Mouse (Mus musculus) heart, embryonic 10.5 days (tissue): ENCODE data around the gene Efcab7. TPM values are rescaled to one million over a fixed set of nuclear protein-coding genes. Genes with fewer than 3 reads are reported as not detected.
A peak's percentile ranks its signal among the peaks of the same experiment; 100 is the strongest.

Experiments used
- DNase-seq: peaks from one replicate; pipeline ENCODE4 v3.0.0-alpha.2; 2017; ENCODE audit warnings: low spot score
- H3K27ac ChIP-seq: fragments of 300-500 bp; sonication (generic); 2 replicates; pipeline ENCODE4 v1.5.1; 2016; ENCODE audit warnings: mild to moderate bottlenecking
- H3K27me3 ChIP-seq: fragments of 300-500 bp; sonication (generic); 2 replicates; pipeline ENCODE4 v1.6.1; 2016; ENCODE audit warnings: mild to moderate bottlenecking; ENCODE audit not compliant: poor library complexity, insufficient read depth, severe bottlenecking
- H3K36me3 ChIP-seq: fragments of 300-500 bp; sonication (generic); 2 replicates; pipeline ENCODE4 v1.6.1; 2016; ENCODE audit warnings: mild to moderate bottlenecking, moderate library complexity
- H3K4me1 ChIP-seq: fragments of 300-500 bp; sonication (generic); 2 replicates; pipeline ENCODE4 v1.6.1; 2016; ENCODE audit warnings: mild to moderate bottlenecking
- H3K4me3 ChIP-seq: fragments of 300-500 bp; sonication (generic); 2 replicates; pipeline ENCODE4 v1.5.1; 2016; ENCODE audit warnings: mild to moderate bottlenecking, moderate library complexity
- H3K9me3 ChIP-seq: fragments of 300-500 bp; sonication (generic); 2 replicates; pipeline ENCODE4 v1.6.1; 2016; ENCODE audit warnings: mild to moderate bottlenecking, moderate library complexity
- WGBS: fragments of 180-500 bp; shearing (Covaris S2); methylation state at CpG from one replicate; pipeline ENCODE4 v1.1.7; 2016; 5-methylcytosine and 5-hydroxymethylcytosine counted together
- polyA plus RNA-seq: library from polyadenylated mRNA; unstranded; fragments of >200 nt; fragmentation: Nextera tagmentation; extraction: Ambion mirVana; gene quantifications from 2 replicates; pipeline ENCODE4 v1.2.1, GENCODE M21; 2016

The Efcab7 gene
- polyA plus RNA-seq = 10.2 and 17.8 TPM in 2 replicates

DNA sequence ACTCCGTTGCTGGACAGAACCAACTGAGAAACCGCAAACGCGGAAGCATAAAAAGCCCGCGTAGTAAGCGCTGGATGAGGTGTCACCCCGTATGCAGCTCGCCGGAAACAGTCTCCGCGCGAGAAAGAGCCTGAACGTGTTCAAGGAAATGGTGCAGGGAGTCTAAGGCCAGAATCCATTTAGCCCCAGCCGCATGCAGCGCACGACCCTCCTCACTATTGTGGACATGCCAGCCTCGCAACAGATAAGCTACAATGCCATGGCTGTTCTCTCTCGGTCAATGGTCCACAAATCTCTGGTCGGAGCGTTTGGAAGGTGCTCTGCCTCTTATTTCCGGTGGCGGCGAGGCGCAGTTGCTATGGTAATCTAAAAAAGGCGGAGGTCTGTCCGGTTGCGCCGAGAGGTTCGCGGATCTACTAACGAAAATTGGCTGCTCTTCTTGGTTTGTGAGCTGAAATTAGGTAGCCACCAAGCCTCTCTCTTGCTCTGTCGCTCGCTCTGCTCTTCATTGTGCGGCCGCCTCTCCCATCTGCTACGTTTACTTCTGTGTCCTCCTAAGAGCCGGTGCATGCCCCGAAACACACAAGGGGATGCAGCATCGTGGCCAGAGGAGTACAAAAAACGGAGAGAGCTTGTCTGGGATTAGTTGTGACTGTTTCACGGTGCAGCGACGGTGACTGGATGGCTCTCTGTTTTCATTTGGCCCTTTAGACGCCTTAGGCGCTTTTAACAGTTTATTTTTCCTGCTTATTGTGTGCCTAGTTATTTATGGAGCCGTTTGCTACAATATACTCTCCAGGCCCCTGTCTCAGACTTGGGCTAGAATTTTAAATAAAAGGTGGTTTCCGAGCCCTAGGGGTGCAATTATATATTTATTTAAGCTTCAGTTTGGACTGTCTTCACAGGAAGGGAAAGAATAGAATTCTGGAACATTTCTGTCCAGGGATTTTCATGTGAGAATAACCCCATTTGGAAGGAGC lies at the start of gene Efcab7:
Efcab7 (plus strand) TSS at position 105 of the 980 bp plus-strand sequence.
- Histone ChIP-seq H3K36me3 (0 out of 2 replicates have a peak, but pooled peaks cover 2% of the 10 kb centered on the region), H3K4me1 (peaks cover 7% of the 10 kb centered on the region), H3K27me3 (no peaks in the 10 kb centered on the region), H3K27ac (peak within 1 kb of the TSS; percentile 94), H3K4me3 (peak within 1 kb of the TSS; percentile 73), H3K9me3 (no peaks in the 10 kb centered on the region)
- DNase-seq = peak; percentile 91
- under 1% methylated on average over 48 of the region's 48 CpGs for WGBS

DNA sequence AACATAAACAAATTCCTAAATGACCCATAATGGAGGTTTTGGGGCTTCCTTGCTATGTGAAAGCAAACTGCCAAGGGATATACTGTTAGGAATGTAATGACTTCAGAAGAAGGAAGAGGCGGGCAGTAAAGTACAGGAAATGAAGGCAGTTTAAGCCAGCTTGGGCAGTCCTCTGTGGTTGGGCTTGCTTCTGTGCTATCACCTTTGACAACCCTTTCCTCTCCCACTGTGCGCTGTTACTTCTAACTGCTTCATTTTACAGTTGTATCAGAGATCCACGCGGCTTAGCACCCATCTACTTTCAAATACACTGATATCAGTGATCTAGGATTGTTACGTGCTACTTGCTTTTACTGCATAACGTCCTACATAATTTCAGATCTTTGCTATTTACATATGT lies 36.6 kb upstream of the Efcab7 start:
- H3K4me3 ChIP-seq = no peak overlapping the region
- no peaks in the 10 kb centered on the region for H3K27me3 ChIP-seq
- no peak for DNase-seq
- 84% methylated on average over 6 of the region's 6 CpGs for WGBS
- no peaks in the 10 kb centered on the region for H3K9me3 ChIP-seq
- no peak overlapping the region for H3K27ac ChIP-seq
- H3K4me1 ChIP-seq = no peaks in the 10 kb centered on the region
- peaks cover 18% of the 10 kb centered on the region; the same call in 1 of the 2 replicates for H3K36me3 ChIP-seq

DNA sequence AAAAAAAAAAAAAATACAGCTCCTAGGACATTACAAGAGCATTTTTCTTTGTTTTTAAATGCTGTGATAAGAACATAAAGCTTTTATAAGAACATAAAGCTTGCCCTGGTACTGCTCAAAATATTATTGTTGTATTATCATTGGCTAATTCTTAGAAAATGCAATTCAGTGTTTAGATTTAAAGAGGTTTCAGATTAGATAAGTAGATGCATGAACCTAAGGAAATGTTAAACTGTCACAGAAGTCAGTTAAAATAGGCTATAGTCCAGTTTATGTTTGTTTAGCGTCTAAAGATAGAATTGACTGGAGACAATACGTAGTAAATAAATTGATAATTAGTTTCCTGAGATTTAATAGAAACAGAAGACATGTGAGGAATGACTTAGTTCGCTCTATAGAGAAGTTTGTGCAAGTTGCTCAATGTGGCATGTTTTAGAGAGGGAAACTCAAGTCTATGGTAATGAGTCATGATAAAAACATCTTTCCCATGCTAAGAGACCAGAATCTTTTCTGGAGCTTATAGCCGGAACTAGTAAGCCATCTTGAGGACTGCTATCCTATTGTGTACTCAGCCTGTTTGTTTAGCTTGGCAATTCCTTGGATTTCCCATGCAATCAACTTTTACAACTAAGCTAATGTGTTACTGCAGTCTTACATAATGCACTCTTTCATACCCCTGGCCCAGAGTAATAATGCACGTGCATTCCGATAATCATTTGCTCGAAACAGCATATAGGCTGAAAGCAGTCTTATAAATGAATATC lies 12.1 kb upstream of the Efcab7 start:
- DNase-seq = no peak
- H3K4me1 ChIP-seq = no peaks in the 10 kb centered on the region
- no peaks in the 10 kb centered on the region for H3K9me3 ChIP-seq
- H3K27me3 ChIP-seq = no peaks in the 10 kb centered on the region
- H3K27ac ChIP-seq = no peak overlapping the region
- H3K4me3 ChIP-seq = no peak overlapping the region
- 85% methylated on average over 7 of the region's 7 CpGs for WGBS
- 0 out of 2 replicates have a peak, but pooled peaks cover 3% of the 10 kb centered on the region for H3K36me3 ChIP-seq

DNA sequence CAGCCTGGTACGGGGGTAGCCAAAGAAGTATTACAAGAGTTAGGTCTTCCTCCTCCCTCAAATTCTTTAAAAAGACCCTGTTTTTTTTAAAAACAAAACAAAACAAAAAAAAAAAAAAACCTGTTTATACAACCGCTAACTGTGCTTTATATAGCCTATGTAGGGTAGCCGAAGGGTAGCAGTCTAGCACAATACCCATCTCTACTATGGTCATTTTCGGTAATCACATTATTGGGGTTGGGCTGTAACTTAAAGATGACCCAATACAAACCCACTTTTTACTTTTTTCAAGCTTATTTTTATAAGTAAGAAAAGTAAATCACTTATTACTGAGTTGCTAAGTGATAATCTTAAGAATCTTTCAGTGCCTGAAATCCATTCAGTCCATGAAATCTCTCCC lies 661 bp upstream of the Efcab7 start:
- Histone ChIP-seq H3K27me3 (no peaks in the 10 kb centered on the region), H3K9me3 (no peaks in the 10 kb centered on the region), H3K4me3 (peak overlapping the region; percentile 73), H3K4me1 (peaks cover 7% of the 10 kb centered on the region), H3K36me3 (0 out of 2 replicates have a peak, but pooled peaks cover 2% of the 10 kb centered on the region), H3K27ac (peak overlapping the region; percentile 94; the same call in 1 of the 2 replicates)
- no peak for DNase-seq
- WGBS = 62% methylated on average over 4 of the region's 4 CpGs

DNA sequence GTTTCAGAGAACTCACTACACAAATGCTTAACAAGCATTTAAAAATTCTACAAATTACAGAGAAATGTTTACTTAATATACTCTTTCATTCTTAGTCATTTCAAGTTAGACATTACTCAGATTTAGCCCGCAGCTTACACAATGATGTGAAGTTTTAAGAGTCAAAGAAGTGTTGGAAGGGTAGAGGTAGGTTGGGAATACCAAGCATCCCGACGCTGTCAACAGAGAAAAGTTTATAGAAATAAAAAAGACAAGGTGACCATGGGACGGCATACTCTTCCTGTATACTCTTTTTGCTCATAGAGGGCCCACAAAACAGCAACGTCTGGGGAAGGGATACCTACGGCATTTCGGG lies 282 bp upstream of the Efcab7 start:
- Histone ChIP-seq H3K36me3 (0 out of 2 replicates have a peak, but pooled peaks cover 2% of the 10 kb centered on the region), H3K4me1 (peaks cover 7% of the 10 kb centered on the region), H3K27ac (peak overlapping the region; percentile 94), H3K27me3 (no peaks in the 10 kb centered on the region), H3K4me3 (peak overlapping the region; percentile 73), H3K9me3 (no peaks in the 10 kb centered on the region)
- under 1% methylated on average over 7 of the region's 7 CpGs for WGBS
- DNase-seq = no peak

DNA sequence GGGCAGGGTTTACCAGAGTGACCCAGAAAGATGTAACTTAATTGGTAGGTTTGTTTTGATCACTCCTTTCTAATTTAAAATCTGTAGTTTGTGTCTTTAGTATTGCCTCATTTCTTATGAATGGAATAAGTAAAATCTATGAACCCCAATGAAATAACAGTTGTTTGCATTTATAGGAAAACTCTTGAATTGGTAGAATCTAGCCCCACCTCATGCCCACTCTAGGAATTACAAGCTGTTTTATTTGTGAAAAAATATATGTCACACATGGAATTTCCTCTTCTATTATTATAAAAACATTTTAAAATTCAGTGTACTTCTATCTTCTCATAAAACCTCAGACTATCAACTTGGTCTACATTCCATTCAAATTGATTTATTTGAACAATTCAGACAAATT lies 52.9 kb downstream of the Efcab7 start:
- Histone ChIP-seq H3K27me3 (no peaks in the 10 kb centered on the region), H3K4me1 (no peaks in the 10 kb centered on the region), H3K9me3 (no peaks in the 10 kb centered on the region), H3K27ac (no peak overlapping the region), H3K36me3 (no peaks in the 10 kb centered on the region), H3K4me3 (no peak overlapping the region)
- DNase-seq = no peak

DNA sequence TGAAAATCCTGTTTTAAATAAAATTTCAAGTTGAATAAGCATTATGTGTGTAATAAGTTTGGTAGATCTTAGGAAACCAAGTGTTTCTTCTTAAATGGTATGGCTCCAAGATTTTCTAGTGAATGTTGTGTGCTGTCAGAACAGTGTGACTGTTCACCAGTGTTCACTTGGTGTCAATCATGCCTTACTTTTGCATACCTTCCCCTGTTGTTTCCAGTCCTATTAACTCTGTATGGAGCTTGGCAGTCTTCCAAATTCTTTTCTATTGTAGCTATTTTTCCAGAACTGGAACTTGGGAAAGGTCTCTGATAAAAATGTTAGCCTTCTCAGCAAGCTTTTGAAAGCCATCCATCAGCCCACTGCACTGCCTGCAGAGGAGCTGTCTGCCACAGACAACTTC lies 53.4 kb downstream of the Efcab7 start:
- H3K36me3 ChIP-seq = no peaks in the 10 kb centered on the region
- H3K4me1 ChIP-seq = no peaks in the 10 kb centered on the region
- DNase-seq = no peak
- no peaks in the 10 kb centered on the region for H3K27me3 ChIP-seq
- H3K27ac ChIP-seq = no peak overlapping the region
- no peak overlapping the region for H3K4me3 ChIP-seq
- no peaks in the 10 kb centered on the region for H3K9me3 ChIP-seq

DNA sequence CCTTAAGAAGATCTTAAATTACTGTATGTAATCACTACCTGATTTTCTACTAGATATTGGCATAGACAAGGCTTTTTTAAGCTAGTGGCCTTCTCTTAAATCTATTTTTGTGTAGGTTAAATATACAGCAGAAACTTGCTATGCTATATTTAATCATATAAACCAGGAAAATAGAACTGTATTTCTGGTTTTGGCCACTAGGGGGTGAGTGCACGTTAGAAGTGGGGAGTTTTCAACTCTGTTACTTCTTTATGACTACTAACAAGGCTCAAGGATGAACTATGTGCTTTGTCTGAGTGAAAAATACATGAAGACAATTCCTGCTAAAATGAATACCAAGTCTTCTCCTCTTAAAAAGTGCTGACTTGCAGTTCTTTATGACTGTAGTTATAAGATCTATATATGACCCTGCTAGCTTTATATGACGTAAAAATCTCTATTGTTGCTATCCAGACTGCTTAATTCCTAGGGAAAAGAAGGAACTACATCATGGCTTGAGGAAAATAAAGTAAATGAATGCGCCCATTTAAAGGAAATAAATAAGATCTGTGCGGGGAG lies 85.0 kb downstream of the Efcab7 start:
- no peaks in the 10 kb centered on the region for H3K27me3 ChIP-seq
- 66% methylated on average over 4 of the region's 4 CpGs for WGBS
- H3K9me3 ChIP-seq = no peaks in the 10 kb centered on the region
- no peaks in the 10 kb centered on the region for H3K36me3 ChIP-seq
- H3K4me3 ChIP-seq = no peak overlapping the region
- H3K27ac ChIP-seq = no peak overlapping the region
- DNase-seq = no peak
- H3K4me1 ChIP-seq = no peaks in the 10 kb centered on the region

DNA sequence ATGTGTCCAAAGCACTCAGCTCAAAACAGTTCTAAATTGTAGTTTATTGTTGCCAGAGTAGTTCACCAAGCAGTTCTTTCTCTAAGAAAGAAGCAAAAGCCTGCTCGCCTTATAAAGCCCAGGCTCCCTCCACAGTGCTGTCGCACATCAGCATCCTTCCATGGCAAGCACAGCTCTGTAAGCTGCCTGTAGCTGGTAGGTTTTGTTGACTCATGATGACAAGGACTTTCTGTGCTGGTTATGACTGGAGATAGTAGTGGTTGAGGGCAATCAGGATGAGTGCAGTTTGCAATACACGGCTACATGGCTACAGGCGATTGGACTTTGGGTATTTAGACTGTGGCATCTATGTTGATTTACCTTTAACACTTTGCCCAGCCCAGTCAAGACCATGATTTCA lies 97.4 kb downstream of the Efcab7 start:
- 87% methylated on average over 4 of the region's 4 CpGs for WGBS
- no peak for DNase-seq
- H3K9me3 ChIP-seq = no peaks in the 10 kb centered on the region
- H3K27ac ChIP-seq = no peak overlapping the region
- H3K36me3 ChIP-seq = no peaks in the 10 kb centered on the region
- no peak overlapping the region for H3K4me3 ChIP-seq
- no peaks in the 10 kb centered on the region for H3K27me3 ChIP-seq
- H3K4me1 ChIP-seq = peaks cover 35% of the 10 kb centered on the region

DNA sequence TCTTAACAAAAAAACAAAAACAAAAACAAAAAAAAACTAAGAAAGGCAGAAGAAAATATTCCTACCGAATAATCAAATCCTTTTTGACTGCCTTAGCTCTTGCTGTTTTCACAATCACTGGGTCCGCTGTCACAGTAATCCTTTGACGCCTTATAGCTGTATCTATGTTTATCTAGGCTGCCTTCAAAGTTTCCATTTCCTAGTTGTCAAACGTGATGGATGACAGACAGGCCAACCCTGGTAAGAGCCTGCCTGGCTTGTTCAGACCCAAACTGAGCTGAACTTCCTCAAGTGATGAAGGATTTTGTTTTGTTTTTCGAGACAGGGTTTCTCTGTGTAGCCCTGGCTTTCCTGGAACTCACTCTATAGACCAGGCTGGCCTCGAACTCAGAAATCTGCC lies 99.5 kb downstream of the Efcab7 start:
- peaks cover 47% of the 10 kb centered on the region for H3K4me1 ChIP-seq
- peak overlapping the region; percentile 4; the same call in 1 of the 2 replicates for H3K4me3 ChIP-seq
- peak overlapping the region; percentile 94; the same call in 1 of the 2 replicates for H3K27ac ChIP-seq

DNA sequence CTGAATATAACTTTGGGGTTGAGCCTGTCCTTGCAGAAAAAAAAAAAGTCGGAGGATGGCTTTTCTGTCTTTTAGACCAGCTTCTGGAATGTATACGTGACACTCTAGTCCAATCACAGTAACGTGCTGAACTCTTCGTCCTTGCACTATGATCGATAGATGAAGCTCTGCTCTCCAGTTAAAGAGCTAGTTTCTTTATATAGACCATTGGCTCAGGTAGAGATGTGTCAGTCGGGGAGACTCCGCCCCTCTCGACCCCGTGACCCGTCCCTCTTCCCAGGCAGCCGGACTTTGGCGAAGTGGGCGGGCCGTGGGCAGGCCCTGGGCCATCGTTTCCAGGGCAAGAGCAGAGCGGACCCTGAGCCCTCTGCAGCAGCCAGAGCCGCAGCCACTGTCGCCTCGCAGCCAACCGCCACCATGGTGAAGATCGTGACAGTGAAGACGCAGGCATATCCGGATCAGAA lies 100.2 kb downstream of the Efcab7 start, which contains the start of gene Pgm1:
Pgm1 (plus strand) TSS at position 266 of the 464 bp plus-strand sequence.
- 4% methylated on average over 23 of the region's 23 CpGs for WGBS
- peak; percentile 95 for DNase-seq
- Histone ChIP-seq H3K36me3 (peaks cover 10% of the 10 kb centered on the region; the same call in 1 of the 2 replicates), H3K4me3 (peak within 1 kb of the TSS; percentile 76), H3K4me1 (peaks cover 52% of the 10 kb centered on the region), H3K27me3 (no peaks in the 10 kb centered on the region), H3K27ac (peak within 1 kb of the TSS; percentile 94), H3K9me3 (no peaks in the 10 kb centered on the region)

More for the DNA sequence above, 99.5 kb downstream of the Efcab7 start:
- peaks cover 6% of the 10 kb centered on the region; the same call in 1 of the 2 replicates for H3K36me3 ChIP-seq
- DNase-seq = no peak
- H3K27me3 ChIP-seq = no peaks in the 10 kb centered on the region
- WGBS = 28% methylated on average over 6 of the region's 6 CpGs
- no peaks in the 10 kb centered on the region for H3K9me3 ChIP-seq

DNA sequence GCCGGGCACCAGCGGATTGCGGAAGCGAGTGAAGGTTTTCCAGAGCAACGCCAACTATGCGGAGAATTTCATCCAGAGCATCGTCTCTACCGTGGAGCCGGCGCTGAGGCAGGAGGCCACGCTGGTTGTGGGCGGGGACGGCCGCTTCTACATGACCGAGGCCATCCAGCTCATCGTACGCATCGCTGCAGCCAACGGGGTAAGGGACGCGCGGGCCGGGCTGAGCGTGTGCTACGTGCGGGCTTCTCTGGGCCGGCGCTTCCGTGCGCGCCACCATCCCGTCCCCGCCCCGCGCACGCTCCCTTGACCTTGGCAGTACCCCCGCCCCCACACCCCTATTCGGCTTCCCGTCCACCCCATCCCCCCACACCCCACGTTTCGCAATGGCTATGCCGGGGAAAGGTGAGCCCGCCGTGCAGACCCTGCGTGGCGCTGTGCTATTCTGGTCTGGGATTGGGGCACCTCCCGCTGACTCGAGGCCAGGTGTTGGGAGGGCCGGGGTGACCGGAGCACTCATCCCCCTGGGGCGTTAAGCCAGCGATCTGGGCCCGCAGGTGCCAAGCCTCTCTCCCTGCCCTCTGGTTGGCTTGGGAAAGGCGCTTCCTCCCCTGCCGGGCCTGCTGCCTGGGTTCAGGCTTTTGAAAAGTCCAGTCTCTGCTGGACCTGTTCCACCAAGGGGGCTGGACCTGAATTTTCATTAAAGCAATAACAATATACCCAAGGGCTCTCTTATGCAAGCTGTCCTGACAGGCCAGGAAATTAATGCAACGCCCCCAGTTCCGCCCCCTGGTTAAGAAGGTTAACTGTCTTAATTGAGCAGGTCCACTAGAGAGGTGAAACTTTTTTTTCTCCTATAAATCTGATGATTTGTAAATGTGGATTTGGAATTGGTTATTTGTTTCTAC lies 100.9 kb downstream of the Efcab7 start, which contains the start of gene Itgb3bp:
Itgb3bp (minus strand) TSS at position 201 of the 905 bp plus-strand sequence.
- Histone ChIP-seq H3K4me1 (peaks cover 47% of the 10 kb centered on the region), H3K36me3 (peaks cover 10% of the 10 kb centered on the region), H3K27me3 (no peaks in the 10 kb centered on the region), H3K4me3 (peak within 1 kb of the TSS; percentile 76), H3K27ac (peak within 1 kb of the TSS; percentile 94), H3K9me3 (no peaks in the 10 kb centered on the region)
- peak; percentile 91 for DNase-seq
- under 1% methylated on average over 54 of the region's 57 CpGs for WGBS
